Mouse (Mus musculus) macrophage (primary cell): ENCODE measurements around the gene Polr3gl. TPM values are rescaled to one million over a fixed set of nuclear protein-coding genes. Genes with fewer than 3 reads are reported as not detected.
A peak's percentile ranks its signal among the peaks of the same experiment; 100 is the strongest.

Experiments
- H3K27ac ChIP-seq: fragments of 350-480 bp; formaldehyde crosslinking; 2 replicates; pipeline ENCODE4 v1.9.0; 2021
- H3K36me3 ChIP-seq: fragments of 350-480 bp; formaldehyde crosslinking; 2 replicates; pipeline ENCODE4 v1.9.0; 2021; ENCODE audit errors: inconsistent target
- H3K4me3 ChIP-seq: fragments of 350-480 bp; formaldehyde crosslinking; 2 replicates; pipeline ENCODE4 v1.9.0; 2021; ENCODE audit errors: inconsistent target
- H3K79me2 ChIP-seq: fragments of 350-480 bp; formaldehyde crosslinking; 2 replicates; pipeline ENCODE4 v1.9.0; 2021; ENCODE audit errors: inconsistent target
- WGBS: methylation state at CpG from one replicate; pipeline ENCODE4 v1.1.7; 2026; ENCODE audit warnings: inconsistent platforms; ENCODE audit not compliant: missing documents; 5-methylcytosine and 5-hydroxymethylcytosine counted together
- polyA plus RNA-seq: library from polyadenylated mRNA; stranded (reverse); fragments of 250-400 nt; gene quantifications from 3 replicates; pipeline ENCODE4 v1.2.4, GENCODE M21; 2018; ENCODE audit warnings: inconsistent platforms

The Polr3gl gene
- polyA plus RNA-seq, 1 experiment from 2014 or later: 127 TPM

- Histone ChIP-seq H3K36me3 (no peaks in the 10 kb centered on the region), H3K79me2 (no peaks in the 10 kb centered on the region), H3K27ac (no peak overlapping the region), H3K4me3 (no peak overlapping the region)
- WGBS: 78% methylated on average over 5 of the region's 5 CpGs
Measured at GRCm38 (mm10) chr3:96602704-96603084, 8.7 kb upstream of the Polr3gl start.

DNA sequence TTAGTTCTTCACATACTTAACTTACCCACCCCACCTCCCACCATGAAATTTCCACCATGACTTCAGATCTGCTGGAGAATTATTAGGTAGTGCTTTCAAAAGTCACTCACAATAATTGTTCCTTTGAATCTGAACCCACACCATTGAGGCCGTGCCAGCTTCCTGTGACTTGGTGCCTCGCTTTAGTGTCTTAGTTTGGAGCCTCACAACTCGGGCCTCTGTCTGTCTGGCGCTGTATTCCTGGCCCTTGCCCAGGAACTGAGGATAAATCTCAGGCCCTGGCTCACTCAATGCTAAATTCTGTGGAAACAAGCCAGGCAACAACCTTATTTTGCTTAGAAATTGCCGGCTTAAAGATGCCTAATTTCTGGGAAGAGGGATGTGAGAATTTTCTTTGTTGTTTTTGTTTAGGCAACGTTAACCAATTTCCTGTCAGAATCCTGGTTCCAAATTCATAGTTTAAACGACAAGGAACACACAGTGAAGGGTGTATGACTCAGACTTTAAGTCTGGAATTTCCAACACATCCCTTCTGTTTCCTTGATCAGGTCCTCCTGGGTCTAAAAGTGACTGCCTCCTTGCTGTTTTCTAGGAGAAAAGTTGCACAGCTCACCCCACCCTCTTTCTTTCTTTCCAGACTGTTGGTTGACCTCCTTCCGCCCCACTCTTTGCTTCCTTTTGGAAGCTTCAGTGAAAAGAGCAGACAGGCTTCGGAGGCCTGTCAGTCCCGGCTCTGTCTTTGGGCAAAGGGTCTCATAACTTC lies 8.1 kb upstream of the Polr3gl start:
- H3K4me3 ChIP-seq: 0 out of 2 replicates have a peak overlapping the region, but pooled peaks have one; percentile 30
- no peak overlapping the region for H3K27ac ChIP-seq
- WGBS: 78% methylated on average over 10 of the region's 10 CpGs
- H3K36me3 ChIP-seq: no peaks in the 10 kb centered on the region
- no peaks in the 10 kb centered on the region for H3K79me2 ChIP-seq

GRCm38 (mm10) chr3:96601251-96601787 lies 7.3 kb upstream of the Polr3gl start:
- Histone ChIP-seq H3K4me3 (peak overlapping the region; percentile 30), H3K27ac (no peak overlapping the region), H3K36me3 (no peaks in the 10 kb centered on the region), H3K79me2 (no peaks in the 10 kb centered on the region)
- WGBS: 2% methylated on average over 18 of the region's 40 CpGs

DNA sequence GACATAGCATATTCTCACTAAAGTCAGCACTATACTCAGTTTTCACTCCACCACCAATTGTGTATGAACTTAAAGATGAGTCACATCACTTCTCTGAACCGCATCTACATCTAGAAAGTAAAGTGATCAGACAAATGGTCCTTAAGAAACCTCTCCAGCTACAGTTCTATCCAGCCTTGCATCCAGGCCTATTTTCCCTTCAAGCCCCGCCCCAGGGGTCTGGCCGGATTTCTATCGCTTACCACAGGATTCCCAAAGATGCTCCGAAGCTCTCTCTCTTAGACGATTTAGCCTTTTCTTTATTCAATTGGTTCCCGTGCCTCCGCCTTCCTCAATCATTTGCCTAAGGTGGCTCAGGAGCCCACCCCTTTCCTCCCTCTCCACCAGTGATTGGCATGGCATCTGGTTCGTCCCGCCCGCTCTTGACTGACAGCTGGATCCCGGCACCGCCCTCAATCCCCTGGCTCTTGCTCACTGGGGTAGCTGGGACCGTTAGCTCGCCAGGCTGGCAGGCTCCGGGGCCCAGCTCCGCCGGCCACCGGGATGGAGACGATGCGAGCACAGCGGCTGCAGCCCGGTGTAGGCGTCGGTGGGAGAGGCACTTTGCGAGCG lies 6.8 kb upstream of the Polr3gl start, which contains the start of gene Lix1l:
TSS of gene Lix1l (plus strand) at position 511 of the 612 bp plus-strand sequence.
- Histone ChIP-seq H3K36me3 (no peaks in the 10 kb centered on the region), H3K4me3 (peak within 1 kb of the TSS; percentile 30), H3K79me2 (no peaks in the 10 kb centered on the region), H3K27ac (no peak within 1 kb of the TSS)
- 2% methylated on average over 27 of the region's 27 CpGs for WGBS

GRCm38 (mm10) chr3:96599411-96599810 lies 5.4 kb upstream of the Polr3gl start:
- H3K79me2 ChIP-seq: no peaks in the 10 kb centered on the region
- no peak overlapping the region for H3K27ac ChIP-seq
- no peak overlapping the region for H3K4me3 ChIP-seq
- no peaks in the 10 kb centered on the region for H3K36me3 ChIP-seq
- WGBS: 92% methylated on average over 3 of the region's 3 CpGs

GRCm38 (mm10) chr3:96599069-96599393 lies 5.0 kb upstream of the Polr3gl start:
- Histone ChIP-seq H3K27ac (no peak overlapping the region), H3K4me3 (no peak overlapping the region), H3K79me2 (no peaks in the 10 kb centered on the region), H3K36me3 (no peaks in the 10 kb centered on the region)
- WGBS: 97% methylated on average over 8 of the region's 8 CpGs

- Histone ChIP-seq H3K79me2 (peaks cover under 1% of the 10 kb centered on the region; the same call in 1 of the 2 replicates), H3K4me3 (peak overlapping the region; percentile 12; the same call in 1 of the 2 replicates)
- 20% methylated on average over 52 of the region's 54 CpGs for WGBS
Measured at GRCm38 (mm10) chr3:96598156-96599068, 4.4 kb upstream of the Polr3gl start.

GRCm38 (mm10) chr3:96597435-96597891 lies 3.5 kb upstream of the Polr3gl start:
- Histone ChIP-seq H3K79me2 (peaks cover 10% of the 10 kb centered on the region; the same call in 1 of the 2 replicates), H3K4me3 (peak overlapping the region; percentile 12; the same call in 1 of the 2 replicates), H3K27ac (no peak overlapping the region), H3K36me3 (no peaks in the 10 kb centered on the region)
- WGBS: 3% methylated on average over 40 of the region's 40 CpGs

More at GRCm38 (mm10) chr3:96598156-96599068, 4.4 kb upstream of the Polr3gl start:
- H3K36me3 ChIP-seq: no peaks in the 10 kb centered on the region
- H3K27ac ChIP-seq: no peak overlapping the region

- H3K79me2 ChIP-seq: peaks cover 16% of the 10 kb centered on the region; the same call in 1 of the 2 replicates
- H3K36me3 ChIP-seq: no peaks in the 10 kb centered on the region
- WGBS: 10% methylated on average over 6 of the region's 12 CpGs
- H3K27ac ChIP-seq: no peak overlapping the region
- peak overlapping the region; percentile 6; the same call in 1 of the 2 replicates for H3K4me3 ChIP-seq
Measured at GRCm38 (mm10) chr3:96596855-96597254, 2.9 kb upstream of the Polr3gl start.

DNA sequence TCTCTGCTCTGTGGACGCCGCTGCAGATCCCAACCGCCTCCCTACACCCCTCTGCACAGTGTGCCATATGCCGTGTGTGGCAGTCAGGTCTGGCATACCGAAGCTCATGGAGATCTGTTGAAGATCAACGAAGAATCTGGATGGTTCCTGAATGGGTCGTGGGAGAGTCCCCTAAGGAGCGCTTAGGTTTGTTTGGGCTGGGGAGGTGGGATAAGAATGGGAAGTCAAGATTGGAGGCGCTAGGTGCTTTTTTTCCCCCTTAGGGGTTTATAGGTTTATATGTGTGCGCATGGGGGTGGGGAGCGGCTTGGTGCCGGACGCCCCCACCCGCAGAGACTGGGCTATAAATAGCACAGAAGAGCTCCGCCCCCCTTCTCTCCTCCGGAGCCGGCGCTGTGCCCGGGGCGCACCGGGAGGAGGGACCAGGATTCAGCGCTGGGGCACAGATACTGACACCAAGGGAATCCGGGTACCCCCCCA lies 2.3 kb upstream of the Polr3gl start, which contains the start of gene Ankrd34a:
TSS of gene Ankrd34a (plus strand) at position 409 of the 480 bp plus-strand sequence.
- H3K4me3 ChIP-seq: peak within 1 kb of the TSS; percentile 6; the same call in 1 of the 2 replicates
- no peaks in the 10 kb centered on the region for H3K36me3 ChIP-seq
- H3K79me2 ChIP-seq: peaks cover 16% of the 10 kb centered on the region; the same call in 1 of the 2 replicates
- WGBS: 11% methylated on average over 16 of the region's 23 CpGs
- no peak within 1 kb of the TSS for H3K27ac ChIP-seq

- H3K79me2 ChIP-seq: peaks cover 16% of the 10 kb centered on the region; the same call in 1 of the 2 replicates
- H3K27ac ChIP-seq: no peak overlapping the region
- 38% methylated on average over 5 of the region's 6 CpGs for WGBS
- H3K4me3 ChIP-seq: no peak overlapping the region
- H3K36me3 ChIP-seq: no peaks in the 10 kb centered on the region
Measured at GRCm38 (mm10) chr3:96595661-96596060, 1.7 kb upstream of the Polr3gl start.

- Histone ChIP-seq H3K27ac (peak overlapping the region; percentile 32), H3K4me3 (no peak overlapping the region), H3K36me3 (no peaks in the 10 kb centered on the region), H3K79me2 (peaks cover 16% of the 10 kb centered on the region; the same call in 1 of the 2 replicates)
- WGBS: 88% methylated on average over 2 of the region's 5 CpGs
Measured at GRCm38 (mm10) chr3:96594851-96595250, 870 bp upstream of the Polr3gl start.

DNA sequence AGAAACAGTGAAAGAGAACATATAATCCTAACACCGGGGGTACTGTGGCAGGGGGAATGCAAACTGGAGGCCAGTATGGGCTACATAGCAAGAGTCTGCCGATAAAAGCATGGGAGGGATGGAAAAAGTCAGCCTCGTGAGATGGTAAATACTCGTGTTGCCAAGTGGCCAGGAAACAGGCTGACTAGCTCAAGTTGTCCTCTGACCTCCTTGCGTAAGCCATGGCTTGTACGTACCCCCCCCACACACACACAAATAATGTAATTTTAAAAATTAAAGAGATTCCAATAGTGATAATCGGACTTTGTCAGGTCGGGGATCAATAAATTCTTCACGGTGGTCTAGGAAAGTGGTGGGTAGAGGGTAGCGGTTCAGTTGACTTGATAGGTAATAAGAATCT lies 607 bp downstream of the Polr3gl start:
- peak overlapping the region; percentile 77 for H3K27ac ChIP-seq
- H3K4me3 ChIP-seq: peak overlapping the region; percentile 78
- peaks cover 16% of the 10 kb centered on the region; the same call in 1 of the 2 replicates for H3K79me2 ChIP-seq
- 0% methylated on average over 10 of the region's 10 CpGs for WGBS
- no peaks in the 10 kb centered on the region for H3K36me3 ChIP-seq

DNA sequence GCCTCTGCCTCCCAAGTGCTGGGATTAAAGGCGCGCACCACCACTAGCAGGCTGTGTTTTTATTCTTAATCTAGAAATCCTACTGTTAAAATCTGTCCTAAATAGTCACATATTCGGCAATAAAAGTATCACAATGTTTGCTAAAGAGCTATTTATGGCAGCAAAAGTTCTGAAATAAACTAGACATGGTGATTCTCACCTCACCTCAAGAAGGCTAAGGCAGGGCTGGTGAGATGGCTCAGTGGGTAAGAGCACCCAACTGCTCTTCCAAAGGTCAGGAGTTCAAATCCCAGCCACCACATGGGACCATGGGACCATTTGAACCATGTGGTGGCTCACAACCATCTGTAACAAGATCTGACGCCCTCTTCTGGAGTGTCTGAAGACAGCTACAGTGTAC lies 3.3 kb downstream of the Polr3gl start:
- H3K36me3 ChIP-seq: no peaks in the 10 kb centered on the region
- peaks cover 16% of the 10 kb centered on the region; the same call in 1 of the 2 replicates for H3K79me2 ChIP-seq
- no peak overlapping the region for H3K4me3 ChIP-seq
- no peak overlapping the region for H3K27ac ChIP-seq
- WGBS: 80% methylated on average over 2 of the region's 4 CpGs
